Mouse (Mus musculus) ES-E14 (cell line): Measurements from ENCODE around the gene Gata2.

ENCODE experiments used
- CHD2 ChIP-seq: IDR thresholded peaks from 2 replicates; pipeline ENCODE4 v1.6.1; 2014; ENCODE audit warnings: mild to moderate bottlenecking, low read depth, low read length, inconsistent platforms
- HCFC1 ChIP-seq: IDR thresholded peaks from 2 replicates; pipeline ENCODE4 v1.6.1; 2012; ENCODE audit warnings: low read length, inconsistent platforms, borderline replicate concordance; ENCODE audit not compliant: insufficient read depth
- ZC3H11A ChIP-seq: IDR thresholded peaks from 2 replicates; pipeline ENCODE4 v1.6.1; 2012; ENCODE audit warnings: low read depth, mild to moderate bottlenecking, inconsistent platforms, low read length, borderline replicate concordance

GRCm38 (mm10) chr6:88235461-88235860, 41.8 kb downstream of the Gata2 start:
- no peak for TF ChIP-seq ZC3H11A
- no peak for TF ChIP-seq CHD2
- no peak for TF ChIP-seq HCFC1
